Mouse (Mus musculus) liver, embryonic 14.5 days (tissue): ENCODE data around the gene P2ry1.

Source experiments
- CTCF ChIP-seq: IDR thresholded peaks from 2 replicates; pipeline ENCODE4 v1.5.1; 2016; ENCODE audit warnings: antibody characterized with exemption, low read depth, control low read depth
- EP300 ChIP-seq: IDR thresholded peaks from 2 replicates; pipeline ENCODE4 v1.6.1; 2016; ENCODE audit warnings: antibody characterized with exemption, low read depth

DNA sequence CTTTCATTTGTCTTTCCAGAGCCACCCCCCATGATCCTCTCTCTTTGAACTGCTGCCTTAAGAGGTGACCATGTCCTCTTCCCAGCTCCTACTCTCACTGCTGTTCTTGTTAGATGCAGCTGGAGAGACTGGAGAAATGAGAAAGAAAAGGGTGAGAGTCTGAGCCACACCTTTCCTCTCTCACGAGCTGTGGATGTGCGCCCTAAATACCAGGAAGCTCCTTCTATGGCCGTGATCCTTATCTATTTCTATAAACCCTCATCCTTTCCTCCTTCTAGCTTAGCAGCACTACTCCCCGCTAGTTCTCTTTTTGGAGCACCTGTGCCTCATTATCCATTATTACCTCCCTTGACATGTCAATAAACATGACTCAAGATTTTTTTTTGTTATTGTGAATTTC, 29.5 kb downstream of the P2ry1 start:
- TF ChIP-seq CTCF (no peak), EP300 (no peak)
